Mouse (Mus musculus) telencephalon, adult 2 months (tissue): Measurements from ENCODE around the gene Pdcd1lg2.

Experiments used
- DNase-seq: peaks from one replicate; pipeline ENCODE4 v3.0.0-alpha.2; 2011; ENCODE audit warnings: low read depth, low spot score

The Pdcd1lg2 gene

DNA sequence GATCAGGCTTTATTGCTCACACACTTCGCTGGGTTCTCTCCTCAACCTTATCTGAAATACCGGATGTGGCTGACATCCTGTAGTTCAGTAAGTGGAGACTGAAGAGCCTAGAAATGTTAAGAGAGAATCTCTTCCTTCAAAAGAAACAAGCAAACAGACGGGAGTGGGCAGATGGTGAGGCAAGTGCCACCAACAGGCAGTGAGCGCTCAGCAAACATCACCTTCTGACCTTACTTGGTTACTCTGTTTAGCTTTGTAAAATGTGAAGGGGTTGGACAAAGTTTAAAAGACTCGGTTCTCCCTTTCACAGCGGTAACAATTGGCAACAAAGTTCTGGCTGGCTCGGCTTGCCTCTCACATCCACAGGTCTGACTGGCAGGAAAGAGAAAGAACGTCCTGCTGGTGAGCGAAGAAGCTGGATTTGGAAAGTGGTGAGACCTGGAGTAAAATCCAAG lies 8.0 kb downstream of the Pdcd1lg2 start:
- DNase-seq = no peak

DNA sequence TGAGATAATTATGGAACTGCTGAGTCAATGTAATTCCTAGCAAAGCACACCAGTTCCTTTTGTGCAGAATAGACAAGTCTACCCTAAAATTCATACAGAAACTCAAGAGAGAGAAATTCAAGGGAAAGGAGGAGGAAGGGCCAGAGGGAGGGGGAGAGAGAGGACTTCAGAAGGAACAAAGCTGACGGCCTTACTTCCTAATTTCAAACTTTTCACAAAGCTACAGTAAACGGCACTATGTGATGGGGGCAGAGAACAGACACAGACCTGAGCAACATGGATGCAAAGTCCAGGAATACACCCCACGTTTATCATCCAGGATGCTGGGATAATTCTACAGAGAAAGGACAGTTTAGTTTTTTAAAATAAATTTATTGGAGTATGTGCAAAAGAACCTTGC lies 8.8 kb downstream of the Pdcd1lg2 start:
- no peak for DNase-seq

DNA sequence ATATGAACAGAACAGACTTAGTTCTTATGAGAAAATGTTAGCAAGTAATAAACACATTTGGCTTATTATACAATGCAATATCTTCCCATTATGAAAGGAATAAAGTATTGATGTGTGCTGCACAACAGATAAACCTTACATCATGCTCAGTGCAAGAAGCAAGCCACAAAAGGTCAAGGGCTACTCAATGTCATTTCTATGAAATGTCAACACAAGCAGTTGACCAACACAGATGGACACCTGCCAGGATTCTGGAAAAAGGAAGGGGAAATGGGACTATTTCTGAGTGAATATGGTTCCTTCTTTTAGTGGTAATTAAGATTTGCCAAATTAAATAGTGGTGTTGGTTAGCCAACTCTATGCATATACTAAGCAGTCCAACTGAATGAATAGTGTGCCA lies 9.2 kb downstream of the Pdcd1lg2 start:
- DNase-seq = no peak

DNA sequence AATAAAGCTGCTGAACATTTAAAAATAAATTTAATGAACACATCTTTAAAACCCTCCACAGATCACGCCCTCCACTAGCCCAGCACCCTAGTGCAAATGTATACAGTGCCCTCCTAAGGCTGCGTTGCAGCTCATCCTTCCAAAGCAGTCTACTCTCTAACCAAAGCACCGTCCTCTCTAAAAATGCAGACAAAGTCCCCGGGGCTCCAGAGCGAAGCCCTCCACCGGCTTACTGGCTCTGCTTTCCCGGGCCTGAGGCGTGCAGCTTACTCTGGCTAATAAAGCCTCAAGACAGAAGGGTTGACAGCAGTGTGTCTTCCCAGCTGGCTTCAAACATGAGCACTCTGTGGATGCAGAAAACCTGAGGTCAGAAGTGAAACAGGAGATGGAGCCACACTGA lies 9.7 kb downstream of the Pdcd1lg2 start:
- DNase-seq = no peak

DNA sequence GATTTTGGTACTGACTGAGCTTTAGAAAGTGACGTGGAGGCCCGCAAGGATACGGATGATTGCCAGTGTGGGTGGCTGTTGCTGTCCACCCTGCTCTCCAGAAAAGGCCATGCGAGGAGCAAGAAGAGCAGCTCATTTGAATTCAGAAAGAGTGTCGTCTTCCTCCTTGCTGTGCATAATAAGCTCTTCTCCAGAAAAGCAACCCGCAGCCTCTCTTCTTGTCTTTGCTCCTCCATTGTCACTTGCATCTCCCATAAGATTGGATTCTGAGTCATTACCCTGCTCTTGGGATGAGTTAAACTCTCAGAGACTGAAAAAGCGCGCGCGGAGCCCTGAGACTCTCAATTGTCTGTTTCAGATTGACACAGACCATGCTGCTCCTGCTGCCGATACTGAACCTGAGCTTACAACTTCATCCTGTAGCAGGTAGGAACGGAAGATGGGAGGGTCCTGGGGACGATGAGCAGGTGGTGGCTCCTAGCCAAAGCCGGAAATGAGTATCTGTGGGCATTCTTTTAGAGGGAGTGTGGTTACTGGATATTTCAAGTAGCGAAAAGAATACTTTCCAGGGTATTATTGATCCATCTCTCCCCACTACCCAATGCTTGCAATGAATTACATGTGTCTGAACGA lies 11.4 kb downstream of the Pdcd1lg2 start:
- DNase-seq = no peak

DNA sequence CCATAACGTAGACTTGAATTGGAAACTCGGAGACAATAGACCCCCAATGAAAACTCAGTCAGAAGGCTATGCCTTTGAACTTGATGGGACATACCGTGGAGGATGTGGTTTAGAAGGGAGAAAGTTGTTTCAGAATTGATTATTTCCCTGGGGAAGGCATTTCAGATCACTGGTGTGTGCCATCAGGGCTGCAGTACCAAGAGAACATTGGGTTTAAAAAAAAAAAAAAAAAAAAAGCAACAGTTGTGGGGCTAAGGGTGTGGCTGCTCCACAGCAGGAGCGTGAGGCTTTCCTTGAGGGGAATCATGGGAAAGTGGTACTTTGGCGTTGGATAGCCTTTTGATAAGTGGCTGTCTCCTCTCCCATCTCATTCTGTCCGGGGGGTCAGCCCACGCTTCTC lies 12.1 kb downstream of the Pdcd1lg2 start:
- no peak for DNase-seq

DNA sequence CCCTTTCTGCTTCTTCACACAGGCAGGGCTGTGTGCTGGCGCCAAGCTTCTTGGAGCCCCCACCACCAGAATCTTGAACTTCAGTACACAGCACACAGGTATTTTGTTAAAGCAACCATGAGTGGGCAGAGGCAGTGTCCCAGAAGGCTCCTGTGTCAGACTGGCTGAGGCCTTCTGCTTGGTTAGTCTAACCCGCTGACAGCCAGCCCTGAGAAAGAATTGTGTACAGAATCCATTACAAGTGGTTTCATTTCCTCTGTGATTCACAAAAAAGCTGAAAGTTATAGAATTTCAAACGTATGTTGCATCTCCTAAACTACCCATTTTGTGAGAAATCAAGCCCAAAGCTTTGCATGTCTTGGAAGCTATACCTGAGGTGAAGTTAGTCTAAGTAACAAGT lies 19.8 kb downstream of the Pdcd1lg2 start:
- DNase-seq = no peak

DNA sequence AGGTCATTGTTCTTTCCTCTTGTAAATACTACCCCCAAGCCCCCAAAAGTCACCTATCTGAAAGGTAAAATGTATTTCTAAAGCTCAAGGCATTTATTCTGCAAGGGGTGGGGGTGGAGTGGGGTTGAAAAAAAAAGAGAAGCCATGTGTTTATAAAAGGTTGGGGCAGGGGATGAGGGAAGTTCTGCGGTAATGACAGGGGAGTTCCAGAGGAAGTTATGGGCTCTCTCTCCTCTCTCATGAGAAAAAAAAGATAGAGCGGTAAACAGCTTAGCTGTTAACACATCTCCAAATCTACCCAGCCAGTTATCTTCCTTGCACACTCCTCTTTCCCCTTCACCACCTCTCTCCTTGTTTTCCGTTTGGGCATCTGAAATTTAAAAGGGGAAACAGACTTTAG lies 20.2 kb downstream of the Pdcd1lg2 start:
- DNase-seq = no peak

DNA sequence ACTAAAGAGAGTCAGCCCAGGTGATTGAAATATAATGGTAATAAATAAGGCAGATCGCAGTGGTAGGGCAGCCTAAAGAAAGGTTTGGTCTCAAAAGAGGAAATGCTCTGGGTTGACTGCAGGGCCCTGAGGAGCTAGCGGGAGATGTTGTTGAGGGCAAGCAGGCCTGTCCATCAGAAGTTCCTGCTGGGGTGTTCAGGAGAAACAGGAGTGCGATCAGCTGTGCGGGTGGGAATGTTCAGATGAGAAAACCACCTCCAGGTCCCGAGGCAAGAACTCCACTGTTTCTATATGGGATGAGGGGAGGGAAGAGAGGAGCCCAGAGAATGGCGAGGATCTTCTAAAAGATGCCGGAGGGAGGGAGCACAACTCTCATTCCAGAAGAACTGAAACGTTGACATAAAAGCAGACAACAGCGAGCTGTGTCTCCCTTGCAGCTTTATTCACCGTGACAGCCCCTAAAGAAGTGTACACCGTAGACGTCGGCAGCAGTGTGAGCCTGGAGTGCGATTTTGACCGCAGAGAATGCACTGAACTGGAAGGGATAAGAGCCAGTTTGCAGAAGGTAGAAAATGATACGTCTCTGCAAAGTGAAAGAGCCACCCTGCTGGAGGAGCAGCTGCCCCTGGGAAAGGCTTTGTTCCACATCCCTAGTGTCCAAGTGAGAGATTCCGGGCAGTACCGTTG lies 26.2 kb downstream of the Pdcd1lg2 start:
- no peak for DNase-seq

DNA sequence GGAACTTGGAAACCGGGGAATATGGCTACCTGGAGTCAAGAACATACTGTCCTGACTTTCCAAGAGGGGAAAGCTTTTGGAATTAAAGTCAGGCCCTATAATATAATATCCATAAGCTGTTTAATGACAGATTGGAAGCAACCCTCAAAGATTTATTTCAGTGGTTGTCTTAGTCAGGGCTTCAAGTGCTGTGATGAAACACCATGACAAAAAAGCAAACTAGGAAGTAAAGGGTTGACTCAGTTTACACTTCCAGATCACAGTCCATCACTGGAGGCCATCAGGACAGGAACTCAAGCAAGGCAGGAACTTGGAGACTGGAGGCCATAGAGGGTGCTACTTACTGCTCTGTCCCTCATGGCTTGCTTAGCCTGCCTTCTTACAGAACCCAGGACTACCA lies 27.1 kb downstream of the Pdcd1lg2 start:
- DNase-seq = no peak

DNA sequence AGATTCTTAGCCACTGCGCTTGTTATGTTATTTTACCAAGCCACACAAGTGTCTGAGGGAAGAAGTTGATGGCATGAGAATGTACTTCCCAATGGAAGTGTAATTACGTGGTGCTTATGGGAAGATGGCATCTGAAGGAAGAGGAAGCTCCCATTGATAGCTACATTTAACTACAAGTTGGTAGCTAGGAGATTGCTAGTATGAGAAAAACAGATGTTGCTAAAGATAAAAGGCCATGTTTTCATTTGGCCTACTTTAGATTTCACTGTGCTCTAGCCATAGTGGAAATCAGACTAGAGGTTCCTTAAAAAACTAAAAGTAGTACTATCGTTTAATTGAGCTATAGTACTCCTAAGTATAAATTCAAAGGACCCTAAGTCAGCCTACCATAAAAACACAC lies 28.5 kb downstream of the Pdcd1lg2 start:
- no peak for DNase-seq

DNA sequence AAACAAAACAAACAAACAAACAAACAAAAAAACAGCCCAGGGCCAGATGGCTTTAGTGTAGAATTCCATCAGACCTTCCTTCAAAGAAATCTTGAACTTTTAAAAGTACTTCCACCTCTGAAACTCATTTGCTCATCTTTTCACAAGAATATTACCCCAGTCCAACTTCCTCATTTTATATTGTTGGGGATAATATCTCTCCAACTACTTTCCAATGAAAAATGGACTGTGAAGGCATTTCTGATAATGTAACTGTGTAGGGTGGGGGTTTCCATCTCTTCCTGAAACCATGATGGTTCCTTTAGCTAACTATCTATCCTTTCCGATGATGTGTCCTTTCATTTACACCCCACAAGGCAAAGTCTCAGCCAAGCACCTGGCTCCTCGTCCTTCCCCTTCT lies 31.8 kb downstream of the Pdcd1lg2 start:
- DNase-seq = no peak

DNA sequence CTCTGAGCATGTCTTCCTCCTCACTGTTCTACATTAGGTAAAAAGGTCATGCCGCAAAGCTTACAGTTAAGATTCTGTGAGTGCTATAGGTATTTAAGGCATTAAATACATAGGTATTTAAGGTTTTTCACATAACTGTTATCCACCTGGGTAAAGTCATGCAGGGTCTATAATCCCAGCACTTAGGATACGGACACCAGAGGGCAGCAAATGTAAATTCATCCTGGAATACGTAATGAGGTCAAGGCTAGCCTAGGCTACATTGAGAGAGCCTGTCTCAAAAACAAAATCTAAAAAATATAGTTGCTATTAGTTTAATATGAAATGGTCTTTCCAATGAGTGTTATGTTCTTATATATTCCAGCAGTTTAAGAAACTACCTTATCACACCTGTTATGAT lies 33.6 kb downstream of the Pdcd1lg2 start:
- no peak for DNase-seq

DNA sequence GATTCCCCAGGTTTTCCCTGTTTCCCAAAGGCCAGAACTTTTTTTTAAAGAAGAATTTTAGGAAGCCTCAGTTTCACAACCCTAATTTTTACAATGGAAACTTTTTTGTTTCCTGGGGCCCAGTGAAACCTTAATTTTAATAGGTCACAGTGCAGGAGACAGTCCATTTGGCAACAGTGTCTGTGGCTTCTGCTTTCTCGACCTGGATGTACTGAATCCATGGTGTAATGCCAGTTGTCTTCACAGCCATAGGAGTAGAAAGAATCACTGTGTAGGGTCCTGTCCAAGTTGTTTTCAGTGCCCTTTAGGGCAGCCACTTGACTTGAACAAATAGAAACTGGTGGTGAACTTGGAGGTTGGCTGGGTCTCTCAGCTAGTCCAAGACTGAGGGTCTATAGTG lies 37.7 kb downstream of the Pdcd1lg2 start:
- DNase-seq = no peak

DNA sequence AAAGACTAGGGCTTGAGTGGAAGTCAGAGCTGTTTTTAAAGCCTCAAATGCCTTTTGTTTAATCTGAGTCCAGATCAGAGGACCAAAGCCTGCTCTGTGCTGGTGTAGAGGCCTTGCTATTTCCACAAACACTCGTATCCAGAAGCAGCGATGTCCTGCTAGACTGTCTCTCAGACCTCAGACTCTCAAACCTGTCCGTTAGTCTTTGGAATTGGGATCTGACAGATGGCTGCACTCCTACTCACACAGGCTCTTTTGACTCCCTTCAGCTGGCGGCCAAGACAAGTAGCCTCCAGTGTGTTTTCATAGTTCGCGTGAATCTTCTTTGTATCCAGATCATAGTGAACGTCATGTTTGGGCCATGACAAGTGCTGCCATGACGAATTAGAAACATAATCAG lies 39.7 kb downstream of the Pdcd1lg2 start:
- no peak for DNase-seq

DNA sequence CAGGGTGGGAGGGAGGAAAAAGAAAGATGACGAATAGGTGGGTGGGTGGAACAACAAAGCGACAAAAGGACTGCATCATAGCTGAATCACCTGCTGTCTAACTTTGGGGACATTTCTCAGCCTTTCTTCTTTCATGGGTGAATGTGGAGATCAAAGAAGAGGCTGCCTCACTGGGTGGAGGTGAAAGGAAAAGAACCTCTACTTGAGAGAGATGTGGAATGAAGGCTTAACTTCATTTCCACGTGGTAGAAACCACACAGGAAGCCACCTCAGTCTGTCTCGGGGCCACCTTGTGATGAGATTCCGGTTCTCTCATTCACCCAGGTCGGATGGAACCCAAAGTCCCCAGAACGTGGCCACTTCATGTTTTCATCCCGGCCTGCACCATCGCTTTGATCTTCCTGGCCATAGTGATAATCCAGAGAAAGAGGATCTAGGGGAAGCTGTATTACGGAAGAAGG lies 43.5 kb downstream of the Pdcd1lg2 start:
- no peak for DNase-seq

DNA sequence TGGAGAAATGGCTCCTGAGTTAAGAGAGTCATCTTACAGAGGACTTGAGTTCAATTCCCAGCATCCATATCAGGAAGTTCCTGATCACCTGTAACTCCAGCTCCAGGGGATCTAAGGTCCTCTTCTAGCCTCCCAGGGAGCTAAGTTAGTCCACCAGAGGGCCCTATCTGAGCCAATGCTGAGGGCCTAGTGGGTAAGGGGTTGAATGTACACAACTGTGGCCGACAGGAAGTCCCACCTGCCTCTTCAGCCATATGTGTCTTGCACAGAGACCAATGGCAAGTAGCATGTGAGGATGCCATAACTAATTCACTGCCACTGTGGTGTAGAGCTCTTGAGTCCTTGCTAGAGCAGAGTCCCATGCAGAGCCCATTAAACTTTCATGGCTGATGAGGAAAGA lies 44.4 kb downstream of the Pdcd1lg2 start:
- DNase-seq = no peak

DNA sequence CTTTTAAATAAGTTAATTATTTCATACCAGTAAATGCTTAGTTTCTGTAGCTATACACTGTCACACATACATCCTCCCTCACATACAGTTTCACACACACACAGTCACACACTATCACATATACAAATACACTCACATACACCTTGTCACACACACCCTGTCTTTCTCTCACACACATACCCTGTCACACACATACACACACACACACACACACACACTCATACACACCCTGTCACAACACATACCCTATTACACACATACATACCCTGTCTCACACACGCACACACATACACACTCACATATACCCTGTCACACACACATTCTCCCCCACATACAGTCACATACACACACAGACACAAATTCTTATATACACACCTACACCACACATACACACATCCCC lies 47.3 kb downstream of the Pdcd1lg2 start:
- DNase-seq = no peak

DNA sequence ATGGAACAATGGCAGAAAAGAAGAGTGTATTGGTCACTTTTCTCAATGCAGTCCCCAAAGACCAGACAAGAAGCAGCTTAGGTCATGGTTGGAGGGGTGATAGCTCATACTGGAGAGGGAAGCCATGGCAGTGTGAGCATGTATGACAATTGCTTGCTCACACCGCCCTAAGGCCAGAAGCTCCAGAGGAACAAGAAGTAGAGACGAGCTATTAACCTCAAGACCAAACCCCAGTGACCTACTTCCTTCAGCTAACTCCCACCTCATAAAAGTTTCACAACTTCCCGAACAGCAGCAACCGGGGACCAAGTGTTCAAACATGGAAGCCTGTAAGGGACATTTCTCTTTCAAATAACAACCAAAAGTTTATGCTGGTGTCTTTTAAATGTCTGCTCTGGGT lies 51.7 kb downstream of the Pdcd1lg2 start:
- no peak for DNase-seq

DNA sequence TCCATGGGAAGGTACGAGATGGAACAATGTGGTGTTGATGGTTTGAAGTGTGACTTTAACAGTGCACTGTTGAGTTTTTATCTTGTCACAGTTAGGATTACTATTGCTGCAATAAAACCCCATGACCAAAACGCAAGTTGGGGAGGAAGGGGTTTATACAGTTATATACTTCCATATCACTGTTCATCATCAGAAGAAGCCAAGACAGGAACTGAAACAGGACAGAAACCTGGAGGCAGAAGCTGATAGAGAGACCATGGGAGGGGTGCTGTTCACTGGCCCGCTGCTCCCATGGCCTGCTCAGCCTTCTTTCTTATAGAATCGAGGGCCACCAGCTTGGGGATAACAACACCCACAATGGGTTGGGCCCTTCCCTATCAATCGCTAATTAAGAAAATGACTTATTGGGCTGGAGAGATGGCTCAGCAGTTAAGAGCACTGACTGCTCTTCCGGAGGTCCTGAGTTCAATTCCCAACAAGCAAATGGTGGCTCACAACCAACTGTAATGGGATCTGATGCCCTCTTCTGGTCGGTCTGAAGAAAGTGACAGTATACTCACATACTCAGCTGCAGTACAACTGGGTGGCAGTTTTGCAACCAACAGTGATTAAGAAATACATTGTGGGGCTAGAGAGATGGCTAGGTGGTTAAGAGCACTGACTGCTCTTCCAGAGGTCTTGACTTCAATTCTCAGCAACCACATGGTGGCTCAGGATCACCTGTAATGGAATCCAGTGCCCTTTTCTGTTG lies 53.1 kb downstream of the Pdcd1lg2 start:
- no peak for DNase-seq

DNA sequence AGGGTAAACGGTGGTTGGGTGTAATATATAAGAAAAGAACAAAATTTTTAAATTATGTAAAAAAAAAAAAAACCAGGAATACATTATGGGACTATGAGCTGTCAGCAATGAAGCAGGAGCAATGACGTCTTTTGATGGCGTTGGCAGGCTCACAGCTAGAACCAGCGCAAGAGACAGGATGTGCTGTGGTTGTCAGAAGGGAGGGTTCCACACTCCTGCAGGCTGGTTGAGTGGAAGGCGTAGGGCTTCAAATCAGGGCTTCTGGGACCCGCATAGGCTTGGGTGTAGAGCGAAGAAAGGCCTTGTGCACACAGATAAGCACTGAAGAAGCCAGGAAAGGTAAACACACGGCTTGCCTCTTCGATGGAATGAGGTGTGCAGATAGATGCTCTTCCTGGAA lies 56.1 kb downstream of the Pdcd1lg2 start:
- no peak for DNase-seq

DNA sequence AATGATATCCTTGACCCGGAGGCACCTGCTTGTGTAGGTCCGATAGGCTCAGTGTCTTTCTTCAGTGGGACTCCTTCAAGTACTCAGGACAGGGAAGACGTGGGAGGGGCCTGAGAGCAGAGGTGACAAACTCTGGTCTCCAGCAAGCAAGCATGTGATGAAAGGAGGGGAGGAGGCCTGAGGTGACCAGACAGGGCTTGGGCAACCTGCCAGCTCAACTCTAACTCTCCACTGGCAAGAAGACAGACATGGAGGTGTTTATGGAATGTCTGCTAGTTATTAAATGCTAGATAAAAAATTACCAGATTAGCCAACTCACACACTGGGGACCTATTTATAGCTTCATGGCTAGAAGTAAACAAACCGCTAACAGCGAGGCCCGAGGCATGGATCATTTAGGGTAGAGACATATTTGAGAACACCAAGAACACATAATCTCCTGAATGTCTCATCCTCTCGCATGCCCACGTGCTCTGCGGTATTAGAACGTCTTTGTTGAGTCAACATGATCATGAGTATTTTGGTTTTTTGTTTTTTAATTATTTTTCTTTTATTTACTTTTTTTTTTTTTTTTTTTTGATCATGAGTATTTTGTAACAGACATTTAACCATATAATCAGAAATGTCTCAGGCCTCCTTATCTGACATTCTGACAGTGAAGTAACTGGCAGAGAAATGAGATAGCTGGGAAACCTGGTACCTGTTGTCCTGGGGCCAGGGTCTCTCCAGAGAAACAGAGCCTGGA lies 58.4 kb downstream of the Pdcd1lg2 start:
- DNase-seq = no peak
